Mouse (Mus musculus) hindbrain, embryonic 11.5 days (tissue): ENCODE measurements around the gene Cfap61. TPM values are rescaled to one million over a fixed set of nuclear protein-coding genes. Genes with fewer than 3 reads are reported as not detected.

Source experiments
- ATAC-seq: fragments of 200-750 bp; cut with Nextera tagmentation; 2 replicates; pipeline ENCODE4 v1.8.0; 2017; ENCODE audit warnings: mild to moderate bottlenecking, moderate TSS enrichment, moderate library complexity; ENCODE audit not compliant: low FRiP score
- DNase-seq: peaks from one replicate; pipeline ENCODE4 v3.0.0-alpha.2; 2015; ENCODE audit warnings: low spot score
- H3K27ac ChIP-seq: fragments of 300-500 bp; sonication (generic); 2 replicates; pipeline ENCODE4 v1.5.1; 2014; ENCODE audit warnings: mild to moderate bottlenecking, low read depth, low read length
- H3K27me3 ChIP-seq: fragments of 300-500 bp; sonication (generic); 2 replicates; pipeline ENCODE4 v1.6.1; 2014; ENCODE audit warnings: mild to moderate bottlenecking, low read length, moderate library complexity, mixed read lengths; ENCODE audit not compliant: control insufficient read depth, insufficient read depth
- H3K36me3 ChIP-seq: fragments of 300-500 bp; sonication (generic); 2 replicates; pipeline ENCODE4 v1.6.1; 2014; ENCODE audit warnings: mild to moderate bottlenecking, low read length, moderate library complexity, mixed read lengths; ENCODE audit not compliant: control insufficient read depth, insufficient read depth
- H3K4me1 ChIP-seq: fragments of 300-500 bp; sonication (generic); replicated peaks from 2 replicates; pipeline ENCODE4 v1.6.1; 2014; ENCODE audit warnings: low read length, mixed read lengths; ENCODE audit not compliant: control insufficient read depth, insufficient read depth
- H3K4me2 ChIP-seq: fragments of 300-500 bp; sonication (generic); replicated peaks from 2 replicates; pipeline ENCODE4 v1.6.1; 2014; ENCODE audit warnings: mild to moderate bottlenecking, low read depth, low read length
- H3K4me3 ChIP-seq: fragments of 300-500 bp; sonication (generic); 2 replicates; pipeline ENCODE4 v1.5.1; 2014; ENCODE audit warnings: low read depth, low read length
- H3K9ac ChIP-seq: fragments of 300-500 bp; sonication (generic); 2 replicates; pipeline ENCODE4 v1.6.1; 2014; ENCODE audit warnings: low read depth, low read length
- H3K9me3 ChIP-seq: fragments of 300-500 bp; sonication (generic); 2 replicates; pipeline ENCODE4 v1.6.1; 2016; ENCODE audit warnings: low read length; ENCODE audit not compliant: control insufficient read depth
- WGBS: fragments of 180-500 bp; shearing (Covaris S2); extraction: QIAGEN DNeasy Blood & Tissue Kit; methylation state at CpG from one replicate; pipeline ENCODE4 v1.1.7; 2014; 5-methylcytosine and 5-hydroxymethylcytosine counted together
- polyA plus RNA-seq: library from polyadenylated mRNA; unstranded; fragments of >200 nt; fragmentation: Nextera tagmentation; extraction: Ambion mirVana; gene quantifications from 2 replicates; pipeline ENCODE4 v1.2.1, GENCODE M21; 2014

The Cfap61 gene
- polyA plus RNA-seq, 1 experiment from 2014 or later, result 2.4 TPM

DNA sequence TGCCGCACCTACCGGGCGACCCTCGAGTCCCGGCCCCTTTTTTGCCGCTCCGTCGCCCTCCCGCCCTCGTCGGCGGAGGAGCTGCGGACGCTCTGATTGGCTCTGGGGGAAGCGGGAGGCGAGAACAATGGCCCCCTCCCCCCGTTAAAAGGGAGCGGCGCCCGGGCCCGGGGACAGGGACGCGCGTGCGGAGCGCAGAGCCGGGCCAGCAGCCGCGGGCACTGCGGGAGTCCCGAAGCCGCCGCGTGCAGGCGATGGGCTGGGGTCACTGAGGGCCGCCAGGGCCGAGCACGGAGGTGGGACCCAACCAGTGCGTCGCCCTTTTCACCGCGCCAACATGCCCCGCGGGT lies 287.3 kb downstream of the Cfap61 start:
- Histone ChIP-seq H3K27ac (peak overlapping the region; percentile 94), H3K4me3 (peak overlapping the region; percentile 67), H3K27me3 (peaks cover 35% of the 10 kb centered on the region), H3K9ac (peak overlapping the region; percentile 76), H3K36me3 (no peaks in the 10 kb centered on the region), H3K4me2 (peak overlapping the region; percentile 82), H3K9me3 (no peaks in the 10 kb centered on the region), H3K4me1 (peaks cover 9% of the 10 kb centered on the region)
- ATAC-seq (peak; percentile 58), DNase-seq (peak; percentile 87)
- WGBS, result under 1% methylated on average over 19 of the region's 44 CpGs

DNA sequence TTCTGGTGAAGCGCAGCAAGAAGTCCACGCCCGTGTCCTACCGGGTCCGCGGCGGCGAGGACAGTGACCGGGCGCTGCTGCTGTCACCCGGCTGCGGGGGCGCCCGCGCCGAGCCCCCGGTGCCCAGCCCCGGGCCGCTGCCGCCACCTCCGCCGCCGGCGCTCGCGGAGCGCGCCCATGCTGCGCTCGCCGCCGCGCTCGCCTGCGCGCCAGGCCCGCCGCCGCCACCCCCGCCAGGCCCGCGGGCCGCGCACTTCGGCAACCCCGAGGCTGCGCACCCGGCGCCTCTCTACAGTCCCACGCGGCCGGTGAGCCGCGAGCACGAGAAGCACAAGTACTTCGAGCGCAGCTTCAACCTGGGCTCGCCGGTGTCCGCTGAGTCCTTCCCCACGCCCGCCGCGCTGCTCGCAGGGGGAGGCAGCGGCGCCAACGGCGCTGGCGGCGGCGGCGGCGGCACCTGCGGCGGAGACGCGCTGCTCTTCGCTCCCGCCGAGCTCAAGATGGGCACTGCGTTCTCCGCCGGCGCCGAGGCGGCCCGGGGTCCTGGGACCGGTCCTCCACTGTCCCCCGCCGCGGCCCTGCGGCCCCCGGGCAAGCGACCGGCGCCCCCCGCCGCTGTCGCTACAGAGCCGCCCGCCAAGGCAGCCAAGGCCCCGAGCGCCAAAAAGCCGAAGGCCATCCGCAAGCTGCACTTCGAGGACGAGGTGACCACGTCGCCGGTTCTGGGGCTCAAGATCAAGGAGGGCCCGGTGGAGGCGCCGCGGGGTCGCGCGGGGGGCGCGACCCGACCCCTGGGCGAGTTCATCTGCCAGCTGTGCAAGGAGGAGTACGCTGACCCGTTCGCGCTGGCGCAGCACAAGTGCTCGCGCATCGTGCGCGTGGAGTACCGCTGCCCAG lies 287.9 kb downstream of the Cfap61 start:
- 0% methylated on average over 69 of the region's 133 CpGs for WGBS
- ATAC-seq (no peak; the same call in 1 of the 2 replicates), DNase-seq (peak; percentile 73)
- peak overlapping the region; percentile 67 for H3K4me3 ChIP-seq
- peak overlapping the region; percentile 82 for H3K4me2 ChIP-seq
- peaks cover 39% of the 10 kb centered on the region for H3K27me3 ChIP-seq
- peaks cover 9% of the 10 kb centered on the region for H3K4me1 ChIP-seq
- H3K27ac ChIP-seq, result peak overlapping the region; percentile 94
- H3K36me3 ChIP-seq, result no peaks in the 10 kb centered on the region
- H3K9me3 ChIP-seq, result no peaks in the 10 kb centered on the region
- H3K9ac ChIP-seq, result peak overlapping the region; percentile 76

DNA sequence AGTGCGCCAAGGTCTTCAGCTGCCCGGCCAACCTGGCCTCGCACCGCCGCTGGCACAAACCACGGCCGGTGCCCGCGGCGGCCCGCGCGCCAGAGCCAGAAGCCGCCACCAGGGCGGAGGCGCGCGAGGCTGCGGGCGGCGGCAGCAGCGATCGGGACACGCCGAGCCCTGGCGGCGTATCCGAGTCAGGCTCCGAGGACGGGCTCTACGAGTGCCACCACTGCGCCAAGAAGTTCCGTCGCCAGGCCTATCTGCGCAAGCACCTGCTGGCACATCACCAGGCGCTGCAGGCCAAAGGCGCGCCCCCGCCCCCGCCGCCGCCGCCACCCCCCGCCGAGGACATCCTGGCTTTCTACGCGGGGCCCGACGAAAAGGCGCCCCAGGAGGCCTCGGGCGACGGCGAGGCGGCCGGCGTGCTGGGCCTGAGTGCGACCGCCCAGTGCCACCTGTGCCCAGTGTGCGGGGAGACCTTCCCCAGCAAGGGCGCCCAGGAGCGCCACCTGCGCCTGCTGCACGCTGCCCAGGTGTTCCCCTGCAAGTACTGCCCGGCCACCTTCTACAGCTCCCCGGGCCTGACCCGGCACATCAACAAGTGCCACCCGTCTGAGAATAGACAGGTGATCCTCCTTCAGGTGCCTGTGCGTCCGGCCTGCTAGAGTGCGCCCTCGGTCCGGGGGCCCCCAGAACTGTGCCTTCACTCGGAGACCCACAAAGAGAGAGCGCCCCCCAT lies 288.8 kb downstream of the Cfap61 start:
- Histone ChIP-seq H3K27ac (peak overlapping the region; percentile 94), H3K27me3 (peaks cover 46% of the 10 kb centered on the region), H3K4me3 (peak overlapping the region; percentile 67), H3K9ac (peak overlapping the region; percentile 76), H3K4me1 (peaks cover 5% of the 10 kb centered on the region), H3K4me2 (peak overlapping the region; percentile 82), H3K9me3 (no peaks in the 10 kb centered on the region), H3K36me3 (no peaks in the 10 kb centered on the region)
- ATAC-seq (no peak), DNase-seq (peak; percentile 64)
- under 1% methylated on average over 57 of the region's 75 CpGs for WGBS

DNA sequence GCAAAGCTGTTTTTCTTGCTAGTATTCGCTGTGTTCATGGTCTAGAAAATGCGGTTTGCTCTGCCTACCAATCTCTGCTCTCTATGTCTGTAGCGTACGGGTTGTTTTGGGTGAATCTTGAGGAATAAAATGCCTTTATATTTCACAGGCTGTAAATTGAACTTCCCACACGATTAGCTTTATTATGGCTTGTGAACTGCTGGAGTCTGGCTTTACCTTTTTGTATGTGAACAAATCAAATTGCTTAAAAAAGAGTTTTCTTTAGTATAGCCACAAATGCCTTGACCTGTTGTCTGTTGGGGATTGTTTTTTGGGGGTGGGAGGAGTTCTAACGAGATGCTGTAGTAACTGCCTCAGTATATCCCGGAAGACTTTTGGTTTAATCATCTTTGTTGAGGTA lies 289.6 kb downstream of the Cfap61 start:
- no peak for ATAC-seq
- Histone ChIP-seq H3K36me3 (no peaks in the 10 kb centered on the region), H3K9me3 (no peaks in the 10 kb centered on the region), H3K27me3 (peaks cover 48% of the 10 kb centered on the region), H3K4me1 (peaks cover 5% of the 10 kb centered on the region), H3K4me2 (peak overlapping the region; percentile 82), H3K9ac (peak overlapping the region; percentile 76), H3K27ac (peak overlapping the region; percentile 94), H3K4me3 (peak overlapping the region; percentile 67)
- DNase-seq, result no peak
- WGBS, result 7% methylated on average over 7 of the region's 7 CpGs

DNA sequence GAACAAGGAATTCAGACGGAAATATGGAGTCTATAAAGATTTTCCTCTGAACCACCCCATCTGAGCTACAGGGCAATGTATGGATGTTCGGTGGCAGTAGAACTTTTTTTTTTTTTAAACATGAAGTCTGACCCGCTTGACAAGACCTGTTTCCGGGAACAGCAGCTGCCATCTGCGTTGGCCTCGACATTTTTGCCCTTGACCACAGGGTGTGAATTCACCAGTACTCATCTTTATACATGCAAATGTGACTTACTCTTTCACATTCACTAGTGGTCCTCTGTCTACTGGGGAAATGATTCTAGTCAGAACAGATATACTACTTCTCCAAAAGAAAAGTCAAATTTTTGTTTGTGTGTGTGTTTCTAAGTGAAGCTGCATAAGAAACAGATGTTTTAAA lies 291.2 kb downstream of the Cfap61 start:
- no peak overlapping the region for H3K4me3 ChIP-seq
- no peak overlapping the region for H3K9ac ChIP-seq
- ATAC-seq (no peak), DNase-seq (no peak)
- H3K4me2 ChIP-seq, result no peak overlapping the region
- no peaks in the 10 kb centered on the region for H3K9me3 ChIP-seq
- no peak overlapping the region for H3K27ac ChIP-seq
- H3K27me3 ChIP-seq, result peaks cover 44% of the 10 kb centered on the region
- 7% methylated on average over 6 of the region's 6 CpGs for WGBS
- peaks cover 5% of the 10 kb centered on the region for H3K4me1 ChIP-seq
- H3K36me3 ChIP-seq, result no peaks in the 10 kb centered on the region

DNA sequence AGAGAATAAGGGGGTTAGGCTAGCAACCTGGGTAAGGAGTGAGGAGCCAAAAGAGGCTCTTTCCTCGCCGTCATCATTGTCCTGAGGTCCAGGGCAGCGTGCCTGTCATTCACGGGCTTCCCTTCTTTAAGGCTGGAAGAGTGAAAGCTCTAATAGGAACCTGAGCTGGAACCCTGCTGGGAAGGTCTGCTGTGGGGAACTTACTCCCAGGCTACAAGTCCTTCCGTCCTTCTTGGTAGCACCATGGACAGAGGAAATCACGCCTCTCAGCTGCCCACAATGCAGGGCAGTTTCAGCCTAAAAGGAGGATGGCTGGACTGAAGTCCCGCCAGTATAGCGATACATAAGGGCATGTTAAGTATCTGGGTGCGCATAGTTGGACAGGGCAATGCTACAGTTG lies 291.9 kb downstream of the Cfap61 start:
- Histone ChIP-seq H3K4me1 (peaks cover 5% of the 10 kb centered on the region), H3K4me3 (no peak overlapping the region), H3K9me3 (no peaks in the 10 kb centered on the region), H3K27ac (no peak overlapping the region), H3K9ac (no peak overlapping the region), H3K27me3 (peaks cover 42% of the 10 kb centered on the region), H3K36me3 (no peaks in the 10 kb centered on the region), H3K4me2 (no peak overlapping the region)
- DNase-seq (peak; percentile 69), ATAC-seq (no peak)
- 4% methylated on average over 9 of the region's 9 CpGs for WGBS

DNA sequence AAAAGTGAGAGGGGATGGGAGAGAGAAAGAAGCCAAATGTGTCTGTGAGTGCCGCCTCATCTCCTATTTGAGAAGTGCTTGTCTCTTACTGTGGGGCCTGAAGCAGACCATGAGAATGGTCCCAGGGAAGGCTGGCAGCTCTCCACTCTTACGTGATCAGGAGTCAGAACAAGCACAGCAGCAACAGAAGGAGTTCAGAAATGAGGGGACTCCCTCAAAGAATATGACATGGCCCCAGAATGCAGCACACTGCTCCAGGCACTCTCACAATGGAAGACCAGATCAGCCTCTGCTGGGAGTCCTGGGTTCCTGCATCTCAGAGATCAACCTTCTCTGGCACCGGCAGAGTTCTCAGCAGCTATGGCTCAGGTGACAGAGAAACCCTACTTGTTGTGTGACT lies 293.1 kb downstream of the Cfap61 start:
- 56% methylated on average over 3 of the region's 3 CpGs for WGBS
- Histone ChIP-seq H3K4me3 (no peak overlapping the region), H3K4me1 (peaks cover 5% of the 10 kb centered on the region; the same call in 1 of the 2 replicates), H3K4me2 (no peak overlapping the region), H3K36me3 (no peaks in the 10 kb centered on the region), H3K9me3 (no peaks in the 10 kb centered on the region), H3K27me3 (peaks cover 39% of the 10 kb centered on the region), H3K9ac (no peak overlapping the region), H3K27ac (no peak overlapping the region)
- no peak for ATAC-seq
- no peak for DNase-seq

DNA sequence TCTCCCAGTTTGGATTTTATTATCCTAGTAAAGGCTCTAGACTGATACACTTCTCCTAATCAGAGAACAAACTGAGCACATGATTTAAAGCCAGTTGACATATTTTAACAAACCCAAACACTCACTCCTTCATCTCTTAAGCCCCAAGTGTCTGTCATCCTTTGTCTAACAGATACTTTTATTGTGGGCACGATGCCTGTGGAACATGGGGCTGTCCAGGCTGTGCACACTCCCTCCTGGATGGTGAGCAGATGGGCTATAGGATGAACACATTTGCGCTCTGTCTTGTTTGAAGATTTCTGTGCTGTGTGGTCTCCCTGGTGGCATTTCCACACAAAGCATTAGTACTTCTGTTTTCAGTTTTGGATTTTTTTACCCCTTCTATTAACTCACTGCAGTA lies 293.9 kb downstream of the Cfap61 start:
- no peaks in the 10 kb centered on the region for H3K36me3 ChIP-seq
- ATAC-seq, result no peak
- H3K27ac ChIP-seq, result no peak overlapping the region
- H3K4me1 ChIP-seq, result peaks cover 5% of the 10 kb centered on the region; the same call in 1 of the 2 replicates
- peaks cover 31% of the 10 kb centered on the region for H3K27me3 ChIP-seq
- no peak for DNase-seq
- H3K9ac ChIP-seq, result no peak overlapping the region
- 79% methylated on average over 2 of the region's 2 CpGs for WGBS
- H3K9me3 ChIP-seq, result no peaks in the 10 kb centered on the region
- H3K4me3 ChIP-seq, result no peak overlapping the region
- H3K4me2 ChIP-seq, result no peak overlapping the region
